Mouse (Mus musculus) limb, embryonic 11.5 days (tissue): Measurements from ENCODE around the gene Gm10642. TPM values are rescaled to one million over a fixed set of nuclear protein-coding genes. Genes with fewer than 3 reads are reported as not detected.

Experiments used
- ATAC-seq: fragments of 200-750 bp; cut with Nextera tagmentation; 2 replicates; pipeline ENCODE4 v1.8.0; 2017; ENCODE audit warnings: low read depth; ENCODE audit not compliant: insufficient number of reproducible peaks, low FRiP score, low TSS enrichment
- DNase-seq: peaks from one replicate; pipeline ENCODE4 v3.0.0-alpha.2; 2015; ENCODE audit warnings: low spot score
- H3K27ac ChIP-seq: fragments of 300-500 bp; sonication (generic); replicated peaks from 2 replicates; pipeline ENCODE4 v1.5.1; 2014; ENCODE audit warnings: low read depth, mild to moderate bottlenecking, low read length
- H3K27me3 ChIP-seq: fragments of 300-500 bp; sonication (generic); 2 replicates; pipeline ENCODE4 v1.6.1; 2014; ENCODE audit warnings: mild to moderate bottlenecking, low read length, mixed read lengths; ENCODE audit not compliant: control insufficient read depth, insufficient read depth
- H3K36me3 ChIP-seq: fragments of 300-500 bp; sonication (generic); 2 replicates; pipeline ENCODE4 v1.6.1; 2014; ENCODE audit warnings: mild to moderate bottlenecking, low read length, moderate library complexity, mixed read lengths; ENCODE audit not compliant: control insufficient read depth, insufficient read depth
- H3K4me1 ChIP-seq: fragments of 300-500 bp; sonication (generic); 2 replicates; pipeline ENCODE4 v1.6.1; 2014; ENCODE audit warnings: low read length, mixed read lengths; ENCODE audit not compliant: control insufficient read depth, insufficient read depth
- H3K4me2 ChIP-seq: fragments of 300-500 bp; sonication (generic); 2 replicates; pipeline ENCODE4 v1.6.1; 2014; ENCODE audit warnings: low read depth, mild to moderate bottlenecking, moderate library complexity; ENCODE audit not compliant: severe bottlenecking
- H3K4me3 ChIP-seq: fragments of 300-500 bp; sonication (generic); 2 replicates; pipeline ENCODE4 v1.5.1; 2014; ENCODE audit warnings: low read depth, low read length
- H3K9ac ChIP-seq: fragments of 300-500 bp; sonication (generic); 2 replicates; pipeline ENCODE4 v1.6.1; 2014; ENCODE audit warnings: mild to moderate bottlenecking, low read length
- H3K9me3 ChIP-seq: fragments of 300-500 bp; sonication (generic); 2 replicates; pipeline ENCODE4 v1.6.1; 2016; ENCODE audit warnings: low read length; ENCODE audit not compliant: control insufficient read depth
- WGBS: fragments of 180-500 bp; shearing (Covaris S2); extraction: QIAGEN DNeasy Blood & Tissue Kit; methylation state at CpG from one replicate; pipeline ENCODE4 v1.1.7; 2014; 5-methylcytosine and 5-hydroxymethylcytosine counted together
- polyA plus RNA-seq: library from polyadenylated mRNA; unstranded; fragments of >200 nt; fragmentation: Nextera tagmentation; extraction: Ambion mirVana; gene quantifications from 2 replicates; pipeline ENCODE4 v1.2.1, GENCODE M21; 2014

Gm10642 gene
- polyA plus RNA-seq, 1 experiment from 2014 or later = 0.17 TPM

GRCm38 (mm10) chr9:70668048-70668447, 12.0 kb downstream of the Gm10642 start:
- H3K4me1 ChIP-seq = no peaks in the 10 kb centered on the region
- no peak overlapping the region for H3K27ac ChIP-seq
- H3K9ac ChIP-seq = no peak overlapping the region
- no peaks in the 10 kb centered on the region for H3K9me3 ChIP-seq
- no peak overlapping the region for H3K4me3 ChIP-seq
- no peaks in the 10 kb centered on the region for H3K27me3 ChIP-seq
- DNase-seq (no peak), ATAC-seq (no peak)
- no peak overlapping the region for H3K4me2 ChIP-seq
- H3K36me3 ChIP-seq = no peaks in the 10 kb centered on the region

- no peak overlapping the region for H3K9ac ChIP-seq
- DNase-seq (no peak), ATAC-seq (no peak)
- no peaks in the 10 kb centered on the region for H3K4me1 ChIP-seq
- no peaks in the 10 kb centered on the region for H3K36me3 ChIP-seq
- H3K9me3 ChIP-seq = no peaks in the 10 kb centered on the region
- H3K4me3 ChIP-seq = no peak overlapping the region
- WGBS = 58% methylated on average over 2 of the region's 2 CpGs
- no peak overlapping the region for H3K27ac ChIP-seq
- H3K4me2 ChIP-seq = no peak overlapping the region
- no peaks in the 10 kb centered on the region for H3K27me3 ChIP-seq
Observed at GRCm38 (mm10) chr9:70669197-70669596, 13.1 kb downstream of the Gm10642 start.

GRCm38 (mm10) chr9:70670381-70670780, 14.3 kb downstream of the Gm10642 start:
- WGBS = 86% methylated on average over 6 of the region's 6 CpGs

DNA sequence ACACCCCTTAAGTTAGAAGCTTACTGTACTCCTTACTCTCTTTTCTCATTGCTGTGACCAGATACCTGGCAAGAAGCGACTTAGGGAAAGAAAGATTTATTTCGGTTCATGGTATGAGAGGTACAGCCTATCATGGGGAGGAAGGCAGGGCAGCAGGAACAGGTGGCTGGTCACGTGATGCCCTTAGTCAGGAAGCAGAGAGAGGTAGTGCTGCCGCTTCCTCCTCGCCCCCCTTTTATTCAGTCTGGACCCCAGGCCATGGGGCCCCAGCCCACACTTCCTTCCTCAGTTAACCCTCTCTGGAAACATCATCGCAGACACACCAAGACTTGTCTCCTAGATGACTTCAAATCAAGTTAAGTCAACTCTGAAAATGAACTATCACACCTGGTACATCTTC, 15.2 kb downstream of the Gm10642 start:
- no peak for DNase-seq
- no peak overlapping the region for H3K4me3 ChIP-seq
- no peak for ATAC-seq
- H3K36me3 ChIP-seq = no peaks in the 10 kb centered on the region
- no peak overlapping the region for H3K4me2 ChIP-seq
- no peak overlapping the region for H3K9ac ChIP-seq
- no peaks in the 10 kb centered on the region for H3K27me3 ChIP-seq
- H3K9me3 ChIP-seq = no peaks in the 10 kb centered on the region
- H3K27ac ChIP-seq = no peak overlapping the region
- WGBS = 78% methylated on average over 6 of the region's 6 CpGs
- no peaks in the 10 kb centered on the region for H3K4me1 ChIP-seq

More at GRCm38 (mm10) chr9:70670381-70670780, 14.3 kb downstream of the Gm10642 start:
- H3K9ac ChIP-seq = no peak overlapping the region
- H3K4me1 ChIP-seq = no peaks in the 10 kb centered on the region
- no peaks in the 10 kb centered on the region for H3K27me3 ChIP-seq
- H3K4me2 ChIP-seq = no peak overlapping the region
- no peaks in the 10 kb centered on the region for H3K36me3 ChIP-seq
- ATAC-seq (no peak), DNase-seq (no peak)
- no peak overlapping the region for H3K27ac ChIP-seq
- no peaks in the 10 kb centered on the region for H3K9me3 ChIP-seq
- no peak overlapping the region for H3K4me3 ChIP-seq

GRCm38 (mm10) chr9:70671772-70672579, 15.9 kb downstream of the Gm10642 start:
- Histone ChIP-seq H3K27me3 (no peaks in the 10 kb centered on the region), H3K4me1 (no peaks in the 10 kb centered on the region), H3K9me3 (no peaks in the 10 kb centered on the region), H3K9ac (no peak overlapping the region), H3K4me2 (no peak overlapping the region), H3K4me3 (no peak overlapping the region), H3K36me3 (no peaks in the 10 kb centered on the region), H3K27ac (no peak overlapping the region)
- 61% methylated on average over 10 of the region's 10 CpGs for WGBS
- no peak for DNase-seq
- no peak for ATAC-seq

- 32% methylated on average over 4 of the region's 4 CpGs for WGBS
- H3K4me1 ChIP-seq = no peaks in the 10 kb centered on the region
- H3K27ac ChIP-seq = no peak overlapping the region
- no peak overlapping the region for H3K4me3 ChIP-seq
- no peak overlapping the region for H3K9ac ChIP-seq
- no peaks in the 10 kb centered on the region for H3K36me3 ChIP-seq
- no peaks in the 10 kb centered on the region for H3K27me3 ChIP-seq
- H3K4me2 ChIP-seq = no peak overlapping the region
- peak; percentile 49 for DNase-seq
- H3K9me3 ChIP-seq = no peaks in the 10 kb centered on the region
- ATAC-seq = no peak
Observed at GRCm38 (mm10) chr9:70673656-70674055, 17.6 kb downstream of the Gm10642 start.

DNA sequence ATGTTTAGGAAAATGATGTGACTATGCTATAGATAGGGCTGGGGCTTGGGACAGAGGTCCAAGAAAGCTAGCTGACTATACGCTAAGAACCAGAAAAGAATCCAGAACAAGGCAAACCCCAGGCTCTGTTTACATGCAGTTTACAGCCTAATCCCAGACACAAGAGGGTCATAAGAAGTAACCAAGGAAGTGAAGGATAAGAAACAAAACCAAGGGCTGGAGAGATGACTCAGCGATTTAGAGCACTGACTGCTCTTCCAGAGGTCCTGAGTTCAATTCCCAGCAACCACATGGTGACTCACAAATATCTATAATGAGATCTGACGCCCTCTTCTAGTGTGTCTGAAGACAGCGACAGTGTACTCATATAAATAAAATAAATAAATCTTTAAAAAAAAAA, 19.1 kb downstream of the Gm10642 start:
- Histone ChIP-seq H3K9me3 (no peaks in the 10 kb centered on the region), H3K27ac (no peak overlapping the region), H3K4me3 (no peak overlapping the region), H3K4me1 (no peaks in the 10 kb centered on the region), H3K4me2 (no peak overlapping the region), H3K36me3 (no peaks in the 10 kb centered on the region), H3K27me3 (no peaks in the 10 kb centered on the region), H3K9ac (no peak overlapping the region)
- ATAC-seq (no peak), DNase-seq (no peak)
- WGBS = 82% methylated on average over 4 of the region's 4 CpGs

- ATAC-seq (no peak), DNase-seq (no peak)
- Histone ChIP-seq H3K4me3 (no peak overlapping the region), H3K36me3 (no peaks in the 10 kb centered on the region), H3K27ac (no peak overlapping the region), H3K4me1 (no peaks in the 10 kb centered on the region), H3K4me2 (no peak overlapping the region), H3K9me3 (no peaks in the 10 kb centered on the region), H3K9ac (no peak overlapping the region), H3K27me3 (no peaks in the 10 kb centered on the region)
- WGBS = 89% methylated on average over 5 of the region's 5 CpGs
Observed at GRCm38 (mm10) chr9:70675961-70676360, 19.9 kb downstream of the Gm10642 start.

DNA sequence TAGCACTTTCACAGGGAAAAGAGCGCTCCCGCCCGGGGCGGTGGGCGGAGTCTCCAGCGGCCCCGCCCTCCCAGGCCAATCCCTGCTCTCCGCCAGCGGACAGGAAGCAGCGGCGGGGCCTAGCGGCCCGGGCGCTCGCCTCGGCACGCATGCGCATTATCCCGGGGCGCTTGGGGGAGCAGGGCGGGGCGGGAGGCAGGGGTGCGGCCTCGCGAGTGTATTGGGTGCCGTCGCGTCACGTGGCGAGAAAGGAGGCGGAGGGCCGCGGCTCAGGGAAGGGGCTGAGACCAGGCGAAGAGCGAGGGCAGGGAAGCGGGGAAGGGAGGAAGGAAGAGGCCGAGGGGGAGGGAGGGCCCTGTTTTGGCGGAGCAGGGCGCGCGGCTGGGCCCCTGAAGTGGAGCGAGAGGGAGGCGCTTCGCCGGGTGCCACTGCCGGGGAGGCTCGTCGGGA, 22.7 kb downstream of the Gm10642 start, which contains the start of gene Adam10:
Gene Adam10 (plus strand): TSS at position 316 of the 450 bp plus-strand sequence.
- Histone ChIP-seq H3K36me3 (no peaks in the 10 kb centered on the region), H3K9me3 (no peaks in the 10 kb centered on the region), H3K4me2 (peak within 1 kb of the TSS; percentile 79), H3K9ac (peak within 1 kb of the TSS; percentile 96), H3K4me3 (peak within 1 kb of the TSS; percentile 77), H3K4me1 (no peaks in the 10 kb centered on the region), H3K27me3 (no peaks in the 10 kb centered on the region), H3K27ac (peak within 1 kb of the TSS; percentile 93)
- DNase-seq (peak; percentile 99), ATAC-seq (peak; percentile 99)
- under 1% methylated on average over 43 of the region's 48 CpGs for WGBS
